Mouse (Mus musculus) CH12.LX (cell line): ENCODE data around the gene Adamts7.

Experiments
- BHLHE40 ChIP-seq: IDR thresholded peaks from 2 replicates; pipeline ENCODE4 v1.6.1; 2011; ENCODE audit warnings: mild to moderate bottlenecking, low read depth, low read length, improper control_type of control experiment
- CTCF ChIP-seq, 2 experiments: IDR thresholded peaks in 1 of 2; conservative IDR thresholded peaks in 1 of 2; 2 replicates each; pipeline ENCODE4 v1.5.1; 2011 to 2012; ENCODE audit warnings: low read depth in 2 of 2, low read length in 2 of 2, improper control_type of control experiment in 1 of 2, inconsistent platforms in 1 of 2, mild to moderate bottlenecking in 1 of 2, moderate library complexity in 1 of 2
- HCFC1 ChIP-seq: IDR thresholded peaks from 2 replicates; pipeline ENCODE4 v1.6.1; 2012; ENCODE audit warnings: low read depth, mild to moderate bottlenecking, inconsistent platforms, low read length, improper control_type of control experiment
- JUN ChIP-seq: IDR thresholded peaks from 2 replicates; pipeline ENCODE4 v1.6.1; 2011; ENCODE audit warnings: low read depth, mild to moderate bottlenecking, low read length, improper control_type of control experiment, moderate library complexity; ENCODE audit not compliant: insufficient read depth
- JUND ChIP-seq: conservative IDR thresholded peaks from 2 replicates; pipeline ENCODE4 v1.6.1; 2011; ENCODE audit warnings: low read depth, low read length, improper control_type of control experiment
- MAX ChIP-seq: IDR thresholded peaks from 2 replicates; pipeline ENCODE4 v1.6.1; 2011; ENCODE audit warnings: low read length, improper control_type of control experiment
- PAX5 ChIP-seq: IDR thresholded peaks from 2 replicates; pipeline ENCODE4 v1.6.1; 2012; ENCODE audit warnings: low read length, inconsistent platforms, mixed read lengths
- POLR2A ChIP-seq: IDR thresholded peaks from 2 replicates; pipeline ENCODE4 v1.6.1; 2011; ENCODE audit warnings: low read depth, mild to moderate bottlenecking, improper control_type of control experiment, low read length
- TCF12 ChIP-seq: IDR thresholded peaks from 2 replicates; pipeline ENCODE4 v1.6.1; 2014; ENCODE audit warnings: low read depth, mild to moderate bottlenecking, inconsistent platforms, low read length, improper control_type of control experiment

- TF ChIP-seq POLR2A (no peak), TCF12 (no peak), BHLHE40 (no peak), CTCF (conservative IDR thresholded peaks at IDR 0.05 in 1 of 2, IDR thresholded peaks at IDR 0.05 in 1 of 2; ENCODE audit: low read depth in 2 of 2, low read length in 2 of 2) (no peak), MAX (no peak), HCFC1 (no peak), JUND (no peak), PAX5 (no peak), JUN (no peak)
These were observed 47.6 kb upstream of the Adamts7 start for GRCm38 (mm10) chr9:90115308-90115700.
